Mouse (Mus musculus): ENCODE data around the gene Rad9b.

DNA sequence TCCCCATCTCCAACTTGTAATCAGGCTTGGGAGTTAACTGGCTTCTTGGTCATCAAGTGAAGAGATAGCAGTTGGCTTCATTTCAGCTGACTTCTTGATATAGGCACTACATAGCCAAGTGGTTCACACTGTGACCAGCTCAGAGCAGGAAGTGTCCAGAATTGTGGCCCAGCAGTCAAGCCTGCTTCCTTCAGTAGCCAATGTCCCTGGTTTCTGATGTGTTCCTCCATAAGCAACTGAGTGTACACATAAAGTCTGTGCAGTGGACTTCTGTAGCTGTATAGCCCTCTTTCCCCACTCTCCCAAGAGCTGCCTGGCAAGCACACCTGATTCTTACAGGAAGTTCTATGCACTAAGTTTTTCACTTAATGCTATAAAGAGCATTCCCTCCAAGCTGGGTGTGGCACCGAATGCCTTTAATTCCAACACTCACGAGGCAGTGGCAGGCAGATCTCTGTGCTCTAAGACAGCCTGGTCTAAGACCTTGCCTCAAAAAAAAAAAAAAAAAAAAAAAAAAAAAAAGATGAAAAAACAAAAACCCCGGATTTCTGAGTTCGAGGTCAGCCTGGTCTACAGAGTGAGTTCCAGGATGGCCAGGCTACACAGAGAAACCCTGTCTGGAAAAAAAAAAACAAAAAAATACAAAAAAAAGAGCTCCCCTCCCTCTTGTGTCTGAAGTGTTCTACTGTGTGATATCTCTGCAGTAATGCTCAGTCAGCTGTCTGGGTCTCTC is 23.2 kb upstream of the Rad9b start:
- TF ChIP-seq CTCF (conservative IDR thresholded peaks at IDR 0.05; ENCODE audit: insufficient read depth, insufficient read length, low read depth, low read length), result no peak
- TF ChIP-seq POLR2A (IDR thresholded peaks at IDR 0.05; ENCODE audit: low read depth, low read length), result no peak

All from kidney, adult 2 months (tissue).